Mouse (Mus musculus) lung, embryonic 15.5 days (tissue): ENCODE data around the gene 5730596B20Rik. TPM values are rescaled to one million over a fixed set of nuclear protein-coding genes. Genes with fewer than 3 reads are reported as not detected.

Experiments used
- ATAC-seq: fragments of 200-750 bp; cut with Nextera tagmentation; 2 replicates; pipeline ENCODE4 v1.8.0; 2017; ENCODE audit warnings: moderate number of reproducible peaks, borderline replicate concordance; ENCODE audit not compliant: low FRiP score, low TSS enrichment; ENCODE audit errors: extremely low read depth
- H3K27ac ChIP-seq: fragments of 300-500 bp; sonication (generic); 2 replicates; pipeline ENCODE4 v1.5.1; 2015; ENCODE audit warnings: moderate library complexity, mild to moderate bottlenecking, inconsistent platforms
- H3K27me3 ChIP-seq: fragments of 300-500 bp; sonication (generic); 2 replicates; pipeline ENCODE4 v1.6.1; 2015; ENCODE audit warnings: inconsistent platforms
- H3K36me3 ChIP-seq: fragments of 300-500 bp; sonication (generic); 2 replicates; pipeline ENCODE4 v1.6.1; 2015; ENCODE audit warnings: inconsistent platforms
- H3K4me1 ChIP-seq: fragments of 300-500 bp; sonication (generic); 2 replicates; pipeline ENCODE4 v1.6.1; 2015; ENCODE audit warnings: inconsistent platforms
- H3K4me2 ChIP-seq: fragments of 300-500 bp; sonication (generic); 2 replicates; pipeline ENCODE4 v1.6.1; 2015; ENCODE audit warnings: inconsistent platforms, mild to moderate bottlenecking, moderate library complexity
- H3K4me3 ChIP-seq: fragments of 300-500 bp; sonication (generic); 2 replicates; pipeline ENCODE4 v1.5.1; 2015; ENCODE audit warnings: mild to moderate bottlenecking, inconsistent platforms
- H3K9ac ChIP-seq: fragments of 300-500 bp; sonication (generic); 2 replicates; pipeline ENCODE4 v1.6.1; 2015; ENCODE audit warnings: inconsistent platforms
- H3K9me3 ChIP-seq: fragments of 300-500 bp; sonication (generic); 2 replicates; pipeline ENCODE4 v1.6.1; 2016; ENCODE audit warnings: inconsistent platforms
- WGBS: fragments of 180-500 bp; shearing (Covaris S2); methylation state at CpG from one replicate; pipeline ENCODE4 v1.1.7; 2015; 5-methylcytosine and 5-hydroxymethylcytosine counted together
- polyA plus RNA-seq: library from polyadenylated mRNA; unstranded; fragments of >200 nt; fragmentation: Nextera tagmentation; extraction: Ambion mirVana; gene quantifications from 2 replicates; pipeline ENCODE4 v1.2.1, GENCODE M21; 2015

The 5730596B20Rik gene
- polyA plus RNA-seq, 1 experiment from 2014 or later, result 2.1 TPM

- Histone ChIP-seq H3K4me2 (peak overlapping the region; percentile 90), H3K36me3 (no peaks in the 10 kb centered on the region), H3K4me3 (peak overlapping the region; percentile 67), H3K9ac (peak overlapping the region; percentile 63), H3K4me1 (peaks cover 53% of the 10 kb centered on the region), H3K9me3 (no peaks in the 10 kb centered on the region), H3K27ac (peak overlapping the region; percentile 98), H3K27me3 (peaks cover 85% of the 10 kb centered on the region)
- ATAC-seq, result no peak
- 8% methylated on average over 11 of the region's 11 CpGs for WGBS
Measured at GRCm38 (mm10) chr6:52180213-52180710, 3.0 kb downstream of the 5730596B20Rik start.

- H3K27ac ChIP-seq, result peak overlapping the region; percentile 98
- peak overlapping the region; percentile 67 for H3K4me3 ChIP-seq
- H3K4me2 ChIP-seq, result peak overlapping the region; percentile 90
- WGBS, result 22% methylated on average over 3 of the region's 3 CpGs
- H3K4me1 ChIP-seq, result peaks cover 57% of the 10 kb centered on the region
- no peaks in the 10 kb centered on the region for H3K9me3 ChIP-seq
- ATAC-seq, result no peak
- peaks cover 86% of the 10 kb centered on the region for H3K27me3 ChIP-seq
- H3K9ac ChIP-seq, result peak overlapping the region; percentile 63
- no peaks in the 10 kb centered on the region for H3K36me3 ChIP-seq
Measured at GRCm38 (mm10) chr6:52180726-52181125, 3.4 kb downstream of the 5730596B20Rik start.

DNA sequence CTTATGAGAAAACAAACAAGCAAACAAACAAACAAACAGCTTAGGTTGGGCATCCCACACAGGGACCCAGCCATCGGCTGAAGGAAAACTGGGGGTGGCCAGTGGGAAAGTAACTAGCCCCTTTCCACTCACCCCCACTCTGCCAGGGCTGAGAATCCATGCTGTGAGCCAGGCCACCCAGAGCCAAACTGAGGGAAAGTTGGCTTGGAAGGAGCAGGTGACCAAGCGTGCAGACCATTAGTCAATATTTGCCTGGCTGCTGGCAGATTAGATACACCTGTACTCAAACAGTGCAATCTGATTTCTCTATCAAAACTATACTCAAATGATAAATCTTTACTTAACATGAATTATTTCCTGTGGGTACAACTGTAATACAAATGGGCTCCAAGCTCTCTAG, 4.7 kb downstream of the 5730596B20Rik start:
- H3K9ac ChIP-seq, result peak overlapping the region; percentile 63; the same call in 1 of the 2 replicates
- WGBS, result 29% methylated on average over 2 of the region's 2 CpGs
- no peaks in the 10 kb centered on the region for H3K9me3 ChIP-seq
- H3K36me3 ChIP-seq, result no peaks in the 10 kb centered on the region
- H3K27ac ChIP-seq, result 0 out of 2 replicates have a peak overlapping the region, but pooled peaks have one; percentile 98
- ATAC-seq, result no peak
- no peak overlapping the region for H3K4me3 ChIP-seq
- peaks cover 89% of the 10 kb centered on the region for H3K27me3 ChIP-seq
- H3K4me2 ChIP-seq, result no peak overlapping the region
- H3K4me1 ChIP-seq, result peaks cover 65% of the 10 kb centered on the region

DNA sequence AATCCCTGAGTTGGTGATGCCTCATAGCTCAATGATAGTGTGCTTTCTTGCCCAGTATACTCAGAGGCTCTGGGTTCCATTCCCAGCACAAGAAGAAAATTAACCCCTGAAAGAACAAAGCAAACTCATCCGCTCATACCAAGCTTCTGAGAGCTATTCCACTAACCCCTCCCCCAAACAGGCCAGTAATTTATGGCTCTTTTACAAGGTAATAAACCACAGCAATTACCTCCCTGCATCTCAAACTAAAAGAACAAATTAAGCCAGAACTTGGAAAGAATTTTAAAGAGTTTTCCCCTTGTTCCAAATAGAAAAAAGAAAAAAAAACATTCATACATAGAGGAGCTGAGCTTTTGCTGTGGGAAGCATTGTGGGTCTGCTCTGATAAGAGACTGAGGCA, 5.5 kb downstream of the 5730596B20Rik start:
- WGBS, result 56% methylated on average over 1 of the region's 1 CpGs
- Histone ChIP-seq H3K9ac (no peak overlapping the region), H3K9me3 (no peaks in the 10 kb centered on the region), H3K27me3 (peaks cover 90% of the 10 kb centered on the region), H3K4me3 (no peak overlapping the region), H3K36me3 (no peaks in the 10 kb centered on the region), H3K27ac (peak overlapping the region; percentile 73), H3K4me1 (peaks cover 73% of the 10 kb centered on the region), H3K4me2 (0 out of 2 replicates have a peak overlapping the region, but pooled peaks have one; percentile 14)
- no peak for ATAC-seq

GRCm38 (mm10) chr6:52183311-52184080, 6.2 kb downstream of the 5730596B20Rik start:
- H3K27me3 ChIP-seq, result peaks cover 92% of the 10 kb centered on the region
- H3K36me3 ChIP-seq, result no peaks in the 10 kb centered on the region
- H3K9me3 ChIP-seq, result no peaks in the 10 kb centered on the region
- H3K27ac ChIP-seq, result peak overlapping the region; percentile 73
- peak overlapping the region; percentile 14; the same call in 1 of the 2 replicates for H3K4me2 ChIP-seq
- ATAC-seq, result no peak
- H3K4me3 ChIP-seq, result no peak overlapping the region
- H3K4me1 ChIP-seq, result peaks cover 79% of the 10 kb centered on the region
- WGBS, result 19% methylated on average over 10 of the region's 10 CpGs
- no peak overlapping the region for H3K9ac ChIP-seq

GRCm38 (mm10) chr6:52184668-52185067, 7.4 kb downstream of the 5730596B20Rik start:
- peaks cover 92% of the 10 kb centered on the region for H3K27me3 ChIP-seq
- H3K4me1 ChIP-seq, result peaks cover 90% of the 10 kb centered on the region
- no peak for ATAC-seq
- H3K9me3 ChIP-seq, result no peaks in the 10 kb centered on the region
- no peak overlapping the region for H3K4me3 ChIP-seq
- H3K27ac ChIP-seq, result peak overlapping the region; percentile 73
- no peaks in the 10 kb centered on the region for H3K36me3 ChIP-seq
- WGBS, result 17% methylated on average over 6 of the region's 6 CpGs
- H3K9ac ChIP-seq, result no peak overlapping the region
- H3K4me2 ChIP-seq, result peak overlapping the region; percentile 41

- H3K4me1 ChIP-seq, result peaks cover 94% of the 10 kb centered on the region
- WGBS, result 3% methylated on average over 19 of the region's 19 CpGs
- H3K9ac ChIP-seq, result no peak overlapping the region
- no peaks in the 10 kb centered on the region for H3K36me3 ChIP-seq
- peak overlapping the region; percentile 20; the same call in 1 of the 2 replicates for H3K4me3 ChIP-seq
- H3K9me3 ChIP-seq, result no peaks in the 10 kb centered on the region
- peak overlapping the region; percentile 41 for H3K4me2 ChIP-seq
- H3K27ac ChIP-seq, result peak overlapping the region; percentile 73
- no peak for ATAC-seq
- H3K27me3 ChIP-seq, result peaks cover 96% of the 10 kb centered on the region
Measured at GRCm38 (mm10) chr6:52185222-52185621, 7.9 kb downstream of the 5730596B20Rik start.

DNA sequence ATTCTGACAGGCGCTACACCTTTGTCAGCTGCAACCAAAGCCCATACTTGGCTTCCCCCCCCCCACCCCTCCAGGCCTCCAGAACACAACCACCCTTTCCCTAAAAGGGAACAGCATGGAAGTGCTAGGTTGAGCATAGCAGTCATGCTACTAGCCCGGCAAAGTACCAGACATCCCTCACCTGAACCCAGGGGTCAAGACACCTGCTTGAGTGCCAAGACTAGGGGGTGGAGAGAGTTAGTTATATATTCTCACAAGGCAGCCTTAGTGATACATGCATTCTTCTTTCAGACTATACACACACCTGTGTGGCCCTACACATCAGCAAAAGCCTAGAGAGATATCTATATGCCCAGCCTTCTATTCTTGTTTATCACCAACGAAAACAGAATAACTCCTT, 8.5 kb downstream of the 5730596B20Rik start:
- H3K9me3 ChIP-seq, result no peaks in the 10 kb centered on the region
- no peak overlapping the region for H3K4me3 ChIP-seq
- H3K27me3 ChIP-seq, result peaks cover 96% of the 10 kb centered on the region
- ATAC-seq, result no peak
- peaks cover 88% of the 10 kb centered on the region for H3K4me1 ChIP-seq
- no peak overlapping the region; the same call in 1 of the 2 replicates for H3K4me2 ChIP-seq
- no peak overlapping the region for H3K9ac ChIP-seq
- peak overlapping the region; percentile 73 for H3K27ac ChIP-seq
- no peaks in the 10 kb centered on the region for H3K36me3 ChIP-seq
- WGBS, result 30% methylated on average over 3 of the region's 3 CpGs

DNA sequence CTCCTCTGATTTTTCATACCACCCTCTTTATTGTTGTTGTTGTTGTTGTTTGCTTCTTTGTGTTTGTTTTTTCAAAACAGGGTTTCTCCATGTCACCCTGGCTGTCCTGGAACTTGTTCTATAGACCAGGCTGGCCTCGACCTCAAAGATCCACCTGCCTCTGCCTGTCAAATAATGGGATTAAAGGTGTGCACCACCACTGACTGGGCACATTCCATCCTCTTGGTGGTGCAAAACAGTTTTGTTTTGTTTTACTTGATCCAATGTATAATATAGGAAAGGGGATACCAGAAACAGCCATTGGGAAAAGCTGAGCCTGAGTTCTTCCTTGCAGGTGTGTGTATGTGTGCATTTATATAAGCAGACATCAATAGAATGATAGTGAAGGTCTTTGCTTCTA, 9.2 kb downstream of the 5730596B20Rik start:
- no peak overlapping the region for H3K9ac ChIP-seq
- WGBS, result 43% methylated on average over 1 of the region's 1 CpGs
- peaks cover 96% of the 10 kb centered on the region for H3K27me3 ChIP-seq
- H3K27ac ChIP-seq, result 0 out of 2 replicates have a peak overlapping the region, but pooled peaks have one; percentile 29
- no peaks in the 10 kb centered on the region for H3K36me3 ChIP-seq
- H3K4me2 ChIP-seq, result no peak overlapping the region
- no peak overlapping the region for H3K4me3 ChIP-seq
- H3K9me3 ChIP-seq, result no peaks in the 10 kb centered on the region
- ATAC-seq, result no peak
- H3K4me1 ChIP-seq, result peaks cover 81% of the 10 kb centered on the region

GRCm38 (mm10) chr6:52189172-52189591, 11.9 kb downstream of the 5730596B20Rik start:
- Histone ChIP-seq H3K4me2 (peak overlapping the region; percentile 55), H3K27ac (peak overlapping the region; percentile 97), H3K9ac (no peak overlapping the region), H3K4me3 (peak overlapping the region; percentile 62; the same call in 1 of the 2 replicates), H3K4me1 (peaks cover 66% of the 10 kb centered on the region), H3K27me3 (peaks cover 83% of the 10 kb centered on the region), H3K9me3 (no peaks in the 10 kb centered on the region), H3K36me3 (no peaks in the 10 kb centered on the region)
- WGBS, result 9% methylated on average over 5 of the region's 5 CpGs
- ATAC-seq, result peak; percentile 88

DNA sequence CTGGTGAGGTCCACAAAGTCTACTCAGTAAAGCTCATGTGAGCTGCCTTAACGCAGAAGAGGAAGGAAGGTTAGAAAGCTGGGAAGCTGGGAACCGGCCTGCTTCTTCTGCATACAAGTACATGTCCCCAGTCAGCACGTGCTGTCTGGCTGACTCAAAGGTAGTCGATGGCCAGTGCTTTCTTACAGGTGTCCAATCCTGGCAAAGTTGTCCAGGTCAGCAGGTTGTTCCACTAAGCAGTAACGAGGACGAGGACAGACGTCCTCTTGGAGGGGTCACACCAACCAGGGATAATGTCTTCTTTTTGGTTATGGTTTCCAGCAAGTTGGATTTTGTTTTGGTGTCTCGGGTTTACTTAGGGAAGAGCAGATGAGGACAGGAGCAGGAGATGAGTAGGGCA, 12.6 kb downstream of the 5730596B20Rik start:
- H3K36me3 ChIP-seq, result no peaks in the 10 kb centered on the region
- peak overlapping the region; percentile 62 for H3K4me3 ChIP-seq
- peak overlapping the region; percentile 87 for H3K9ac ChIP-seq
- 11% methylated on average over 8 of the region's 8 CpGs for WGBS
- H3K4me1 ChIP-seq, result peaks cover 65% of the 10 kb centered on the region
- H3K9me3 ChIP-seq, result no peaks in the 10 kb centered on the region
- no peak for ATAC-seq
- H3K4me2 ChIP-seq, result peak overlapping the region; percentile 55
- H3K27ac ChIP-seq, result peak overlapping the region; percentile 97
- H3K27me3 ChIP-seq, result peaks cover 83% of the 10 kb centered on the region

DNA sequence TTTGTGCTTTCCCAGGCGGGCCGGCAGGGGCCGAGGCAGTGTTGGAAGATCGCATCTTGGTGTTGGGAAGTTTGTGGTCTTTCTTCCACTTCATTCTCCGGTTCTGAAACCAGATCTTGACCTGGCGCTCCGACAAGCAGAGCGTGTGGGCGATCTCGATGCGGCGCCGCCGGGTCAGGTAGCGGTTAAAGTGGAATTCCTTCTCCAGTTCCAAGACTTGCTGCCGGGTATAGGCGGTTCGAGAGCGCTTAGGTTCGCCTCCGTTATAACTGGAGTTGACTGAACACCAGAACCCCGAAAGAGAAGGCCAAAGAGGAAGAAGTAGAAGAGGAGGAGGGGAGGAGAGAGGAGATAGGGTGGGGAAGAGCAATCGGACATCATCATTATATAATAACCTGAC, 13.1 kb downstream of the 5730596B20Rik start:
- Histone ChIP-seq H3K4me3 (peak overlapping the region; percentile 62), H3K27me3 (peaks cover 82% of the 10 kb centered on the region), H3K4me1 (peaks cover 63% of the 10 kb centered on the region), H3K9me3 (no peaks in the 10 kb centered on the region), H3K4me2 (peak overlapping the region; percentile 55), H3K9ac (peak overlapping the region; percentile 87), H3K36me3 (no peaks in the 10 kb centered on the region), H3K27ac (peak overlapping the region; percentile 97)
- no peak for ATAC-seq
- 2% methylated on average over 23 of the region's 23 CpGs for WGBS
